Mouse (Mus musculus): ENCODE results near the gene 1700025G04Rik.

The 1700025G04Rik gene

DNA sequence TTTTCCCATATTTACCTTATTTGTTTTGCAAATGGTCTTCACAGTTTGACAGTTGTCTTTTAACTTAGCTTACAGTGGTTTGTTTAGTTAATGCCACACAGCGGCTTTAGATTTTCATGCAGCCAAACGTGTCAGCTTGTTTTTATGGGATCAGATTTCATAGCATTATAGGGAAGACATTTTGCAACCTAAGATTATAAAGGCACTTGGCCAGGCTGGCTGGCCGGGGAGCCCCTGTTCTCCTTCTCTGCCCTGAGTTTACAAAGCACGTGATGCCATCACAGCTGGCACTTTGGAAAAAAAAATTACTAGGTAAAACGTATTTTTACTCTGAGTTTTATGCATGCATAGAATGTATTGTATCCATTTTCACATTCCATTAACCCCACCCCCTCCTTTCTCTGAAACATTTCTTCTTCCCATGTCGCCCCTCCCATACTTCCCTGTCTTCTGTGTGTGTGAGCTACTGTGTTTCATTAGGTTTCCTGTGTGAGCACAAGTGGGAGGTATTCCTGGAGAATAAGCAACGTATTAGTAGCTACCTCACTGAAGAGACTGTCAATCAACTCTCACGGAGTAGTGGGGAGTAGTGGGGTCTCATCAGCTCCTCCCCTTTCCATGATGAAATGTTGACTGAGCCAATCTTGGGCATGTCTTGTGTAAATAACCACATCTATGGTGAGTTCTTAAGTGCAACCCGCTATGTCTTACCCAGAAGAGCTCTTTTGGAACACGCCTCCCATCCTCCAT lies 93.8 kb downstream of the 1700025G04Rik start:
- no peak for DNase-seq (ENCODE audit: low read depth)

DNA sequence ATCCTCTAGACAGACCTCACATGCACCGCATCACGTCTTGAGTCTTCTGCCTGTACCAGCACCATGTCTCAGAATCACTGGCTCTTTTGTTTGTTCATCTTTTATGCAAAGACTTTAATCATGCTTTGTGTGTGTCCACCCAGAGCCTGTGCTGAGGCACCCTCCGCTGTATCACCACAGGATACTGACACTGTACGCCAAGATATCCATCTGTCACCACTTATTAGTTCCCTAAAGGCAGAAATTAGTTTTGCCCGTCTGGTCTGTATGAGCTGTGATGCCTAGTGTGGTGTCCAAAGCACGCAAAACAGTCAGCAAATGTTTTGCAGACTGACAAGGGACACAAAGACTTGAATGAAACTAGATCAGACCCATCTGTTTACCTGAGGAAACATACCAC lies 95.7 kb downstream of the 1700025G04Rik start:
- DNase-seq (ENCODE audit: low read depth), result no peak

DNA sequence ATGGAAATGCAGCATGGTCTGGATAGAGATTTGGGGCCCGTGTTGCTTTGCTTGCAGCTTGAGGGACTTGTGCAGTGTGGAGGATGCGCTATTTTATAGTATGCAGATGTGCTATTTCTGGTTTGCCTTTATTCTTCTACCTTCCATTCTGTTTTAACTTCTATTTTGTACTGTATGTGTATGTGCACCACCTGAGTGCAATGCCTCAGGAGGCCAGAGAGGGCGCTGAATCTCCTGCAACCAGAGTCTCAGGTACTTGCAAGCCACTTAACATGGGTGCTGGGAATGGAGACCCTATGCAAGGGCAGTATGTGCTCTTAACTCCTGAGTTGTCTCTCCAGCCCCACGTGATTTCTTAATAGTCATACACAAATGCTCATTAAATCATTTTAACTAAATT lies 98.4 kb downstream of the 1700025G04Rik start:
- no peak for DNase-seq (ENCODE audit: low read depth)

DNA sequence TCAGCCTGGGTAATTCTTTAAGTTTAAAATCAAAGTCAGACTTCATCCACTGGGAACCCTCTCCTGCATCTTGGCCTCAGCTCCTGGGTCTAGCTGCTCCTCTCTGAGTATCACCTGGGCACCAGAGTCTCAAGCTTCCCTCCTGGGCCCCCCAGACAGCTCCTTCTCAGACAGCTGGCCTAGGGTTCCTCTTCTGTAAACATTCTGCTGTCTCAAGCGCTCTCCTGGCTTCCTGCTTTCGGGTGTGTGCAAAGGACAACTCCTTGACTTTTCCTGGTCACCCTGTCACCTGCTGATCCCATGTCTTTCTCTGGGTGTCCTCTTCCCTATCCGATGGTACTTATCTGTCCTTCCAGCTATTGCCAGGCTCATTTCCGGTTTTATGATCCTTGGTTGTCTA lies 99.3 kb downstream of the 1700025G04Rik start:
- DNase-seq (ENCODE audit: low read depth), result no peak

DNA sequence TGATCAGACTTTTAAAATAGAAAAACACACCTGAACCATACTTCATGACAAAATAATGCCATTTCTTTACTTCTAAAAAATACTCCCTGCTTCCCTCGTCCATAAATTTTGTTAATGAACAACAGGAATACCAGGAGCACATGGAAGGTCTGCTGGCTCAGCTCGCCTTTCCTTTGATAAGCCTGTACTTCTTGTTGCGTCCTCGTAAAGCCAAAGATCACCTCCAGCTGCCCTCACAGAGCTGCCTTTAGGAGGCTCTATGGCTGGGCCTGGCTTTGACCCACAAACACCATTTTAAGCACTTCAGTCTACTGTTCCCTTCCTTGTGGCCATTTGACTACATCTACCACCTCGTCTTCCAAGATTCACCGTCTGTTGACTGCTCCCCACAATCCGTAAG lies 101.2 kb downstream of the 1700025G04Rik start:
- DNase-seq (ENCODE audit: low read depth), result no peak

DNA sequence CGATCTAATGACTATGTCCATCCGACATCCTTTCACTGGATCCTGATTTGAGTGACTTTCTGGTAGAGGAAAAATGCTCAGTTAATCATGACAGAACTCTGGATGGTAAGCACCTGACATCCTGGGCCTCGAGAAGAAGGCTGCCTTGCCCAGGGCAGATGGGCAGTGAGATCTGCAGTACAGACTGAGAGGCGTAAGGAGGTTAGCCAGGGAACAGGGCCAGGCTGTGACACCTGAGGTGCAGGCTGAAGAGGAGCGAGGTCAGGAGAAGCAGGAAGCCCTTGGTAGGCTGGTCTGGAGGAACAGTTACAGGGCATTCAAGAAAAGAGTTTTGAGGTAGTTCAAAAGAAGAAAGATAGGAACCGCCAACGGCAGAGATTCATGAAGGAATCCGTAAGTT lies 101.9 kb downstream of the 1700025G04Rik start:
- no peak for DNase-seq (ENCODE audit: low read depth)

DNA sequence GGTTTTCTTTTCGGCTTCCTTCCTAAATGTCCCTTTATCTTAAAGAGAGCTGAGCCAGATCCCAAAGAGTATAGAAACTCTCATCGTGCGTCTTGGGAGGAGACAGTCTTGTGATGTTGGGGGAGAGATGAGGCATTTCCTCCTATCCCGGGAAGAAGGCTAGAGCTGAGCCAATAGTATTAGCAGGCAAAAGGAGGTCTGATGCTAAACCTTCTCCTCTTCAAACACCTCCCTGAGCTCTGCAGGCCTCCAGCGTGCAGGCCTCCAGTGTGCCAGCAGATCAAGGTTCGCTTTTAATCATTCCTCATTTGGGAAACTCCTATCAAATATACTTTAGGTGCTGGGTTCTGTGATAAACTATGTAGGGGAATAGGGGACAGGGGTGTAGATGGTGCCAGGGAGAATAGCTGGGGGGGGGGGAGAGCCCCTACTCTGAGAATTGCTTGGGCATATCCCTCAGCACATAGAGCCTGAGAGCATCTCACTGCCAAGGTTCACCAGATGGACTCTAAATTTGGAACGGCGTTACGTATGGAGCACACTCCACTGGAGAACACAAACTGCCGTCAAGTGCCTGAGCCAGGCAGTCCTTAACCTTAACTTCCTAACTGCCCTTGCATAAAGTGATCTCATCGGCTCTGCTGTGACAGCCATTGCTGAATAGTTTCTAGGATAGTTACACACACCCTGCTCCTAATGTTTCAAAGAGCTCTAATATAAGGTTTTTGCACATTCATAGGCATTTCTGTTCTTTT lies 103.7 kb downstream of the 1700025G04Rik start:
- DNase-seq (ENCODE audit: low read depth), result no peak

DNA sequence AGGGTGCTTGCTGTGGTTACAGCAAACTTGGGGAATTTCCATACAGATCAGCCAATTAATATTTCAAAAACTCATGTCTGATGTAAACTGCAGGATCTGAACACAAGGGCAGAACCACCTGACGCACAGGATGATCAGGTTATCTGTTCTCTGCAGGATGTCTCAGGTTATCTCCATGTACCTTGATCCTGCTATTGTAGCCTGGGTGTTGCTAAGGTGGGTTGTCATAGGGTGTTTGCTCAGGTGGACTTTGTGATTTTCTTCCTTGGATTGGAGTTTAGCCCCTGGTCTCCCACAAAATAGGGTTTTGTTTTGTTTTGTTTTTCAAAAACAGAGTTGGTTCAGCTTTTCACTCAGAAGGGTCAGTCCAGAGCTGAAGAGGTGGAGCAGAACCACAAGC lies 104.9 kb downstream of the 1700025G04Rik start:
- no peak for DNase-seq (ENCODE audit: low read depth)

DNA sequence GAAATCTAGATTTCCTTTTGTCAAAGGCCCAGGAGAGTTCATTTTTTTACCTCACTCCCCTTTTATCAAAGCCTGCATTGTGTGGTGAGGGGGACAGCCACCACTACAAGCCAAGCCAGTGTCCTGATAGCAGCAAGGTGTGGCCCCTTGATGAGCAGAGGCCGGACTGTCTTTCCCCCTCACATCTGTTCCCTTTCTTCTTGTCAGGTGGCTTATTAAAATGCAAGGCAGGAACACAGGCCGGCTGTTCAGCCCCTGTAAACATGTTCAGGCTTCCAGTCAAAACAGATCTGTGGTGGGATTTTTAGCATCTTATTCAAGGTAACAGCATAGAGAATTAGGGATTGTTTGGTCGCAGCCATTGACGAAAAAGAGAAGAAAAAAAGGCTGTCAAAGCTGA lies 105.9 kb downstream of the 1700025G04Rik start:
- DNase-seq (ENCODE audit: low read depth), result no peak

DNA sequence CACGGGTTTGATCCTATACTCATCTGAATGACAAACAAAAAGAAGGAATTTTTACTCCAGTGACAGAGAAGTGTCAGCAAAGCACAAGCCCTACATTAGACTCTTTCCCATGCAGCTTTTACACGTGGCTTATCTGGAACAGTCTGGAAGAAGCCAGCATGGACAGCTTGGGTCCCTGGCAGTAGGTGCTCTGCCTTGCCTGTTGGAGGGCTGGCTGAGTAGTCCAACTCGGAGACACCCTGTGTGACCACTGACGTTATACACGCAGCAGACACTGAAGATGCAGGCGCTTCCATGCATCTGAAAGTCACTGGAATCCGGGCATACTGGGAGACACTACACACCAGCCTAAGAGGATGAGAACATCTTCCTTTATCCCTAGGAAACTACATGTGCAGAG lies 109.4 kb downstream of the 1700025G04Rik start:
- DNase-seq (ENCODE audit: low read depth), result no peak

DNA sequence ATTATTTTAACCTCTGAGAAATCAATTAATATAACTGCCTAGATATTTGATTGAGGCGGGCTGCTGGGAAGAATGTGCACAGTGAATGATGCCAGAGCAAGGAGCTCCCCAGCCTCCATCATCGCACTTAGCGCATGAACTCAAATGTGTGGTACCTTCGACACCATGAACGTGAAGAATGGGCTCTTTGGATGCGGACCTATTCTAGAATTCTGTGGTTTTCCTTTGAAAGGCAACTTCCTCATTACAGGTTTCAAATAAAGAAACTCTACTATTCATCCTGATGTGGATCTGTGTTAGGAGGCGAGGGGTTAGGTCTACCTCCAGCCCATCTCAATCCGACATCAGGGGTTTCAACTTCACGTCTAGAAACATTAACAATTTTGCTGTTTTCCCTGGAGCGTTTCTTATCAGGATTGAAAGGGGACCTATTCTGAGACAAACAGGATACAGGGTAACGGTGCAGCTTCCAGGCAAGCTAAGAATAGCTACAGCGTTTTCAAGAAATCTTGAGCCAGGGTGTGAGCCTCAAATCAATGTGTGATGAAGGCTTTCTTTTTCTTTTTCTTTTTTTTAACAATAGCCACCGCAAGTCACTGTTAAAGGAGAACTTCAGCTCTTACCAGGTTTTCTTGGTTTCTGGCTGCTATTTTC lies 110.0 kb downstream of the 1700025G04Rik start:
- DNase-seq (ENCODE audit: low read depth), result no peak

DNA sequence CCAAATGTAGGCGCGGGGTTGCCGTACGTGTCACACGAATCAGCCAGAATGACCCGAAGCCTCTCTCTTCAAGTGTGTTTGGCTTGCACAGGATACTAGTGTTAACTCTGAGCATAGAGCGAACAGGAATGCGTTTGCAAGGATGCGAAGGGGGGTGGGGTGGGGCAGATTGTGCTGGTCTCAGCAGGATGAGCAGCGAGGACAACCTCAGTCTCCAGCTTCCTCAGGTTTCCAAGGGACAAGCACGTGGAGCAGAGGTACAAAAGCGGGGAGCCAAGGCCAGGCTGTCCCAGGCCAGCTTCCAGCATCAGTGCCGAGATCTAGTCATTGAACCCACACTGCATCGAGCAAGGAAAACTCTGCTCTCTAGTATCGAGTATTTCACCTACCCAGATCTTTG lies 111.2 kb downstream of the 1700025G04Rik start:
- no peak for DNase-seq (ENCODE audit: low read depth)

DNA sequence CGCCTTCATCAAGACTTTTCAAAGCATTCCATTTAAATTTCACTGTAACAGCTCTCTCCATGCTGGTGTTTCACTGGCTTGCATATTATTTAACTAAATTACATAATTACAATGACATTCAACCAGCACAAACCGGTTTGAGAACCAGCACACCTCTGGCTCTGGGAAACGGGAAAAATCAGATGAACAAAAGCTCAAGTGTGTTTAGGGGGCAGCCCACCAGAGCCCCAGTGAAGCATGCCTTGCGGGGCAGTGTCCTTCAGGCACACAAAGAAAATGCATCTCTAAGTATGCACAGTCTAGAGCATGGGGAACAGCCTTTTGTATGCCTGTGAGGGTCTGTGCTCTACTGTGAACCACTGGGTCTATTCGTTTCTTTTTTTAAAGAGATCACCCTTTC lies 112.3 kb downstream of the 1700025G04Rik start:
- no peak for DNase-seq (ENCODE audit: low read depth)

DNA sequence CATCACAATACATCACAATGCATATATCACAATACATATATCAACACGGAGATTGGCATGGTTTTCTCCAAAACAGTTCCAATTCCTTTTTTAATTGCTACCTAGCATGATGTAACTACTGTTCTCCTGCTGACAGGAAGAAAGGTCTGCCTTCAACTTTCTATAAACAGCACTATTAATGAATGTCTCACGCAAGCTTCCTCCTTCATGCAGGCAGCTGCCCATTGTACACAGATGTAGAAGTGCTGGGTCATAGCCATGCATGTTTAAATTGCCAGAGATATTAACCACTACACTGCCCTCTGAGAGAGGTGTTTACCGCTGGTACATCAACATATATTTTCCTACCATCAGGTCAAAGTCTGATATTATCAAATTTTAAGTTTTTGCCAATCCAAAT lies 113.1 kb downstream of the 1700025G04Rik start:
- no peak for DNase-seq (ENCODE audit: low read depth)

DNA sequence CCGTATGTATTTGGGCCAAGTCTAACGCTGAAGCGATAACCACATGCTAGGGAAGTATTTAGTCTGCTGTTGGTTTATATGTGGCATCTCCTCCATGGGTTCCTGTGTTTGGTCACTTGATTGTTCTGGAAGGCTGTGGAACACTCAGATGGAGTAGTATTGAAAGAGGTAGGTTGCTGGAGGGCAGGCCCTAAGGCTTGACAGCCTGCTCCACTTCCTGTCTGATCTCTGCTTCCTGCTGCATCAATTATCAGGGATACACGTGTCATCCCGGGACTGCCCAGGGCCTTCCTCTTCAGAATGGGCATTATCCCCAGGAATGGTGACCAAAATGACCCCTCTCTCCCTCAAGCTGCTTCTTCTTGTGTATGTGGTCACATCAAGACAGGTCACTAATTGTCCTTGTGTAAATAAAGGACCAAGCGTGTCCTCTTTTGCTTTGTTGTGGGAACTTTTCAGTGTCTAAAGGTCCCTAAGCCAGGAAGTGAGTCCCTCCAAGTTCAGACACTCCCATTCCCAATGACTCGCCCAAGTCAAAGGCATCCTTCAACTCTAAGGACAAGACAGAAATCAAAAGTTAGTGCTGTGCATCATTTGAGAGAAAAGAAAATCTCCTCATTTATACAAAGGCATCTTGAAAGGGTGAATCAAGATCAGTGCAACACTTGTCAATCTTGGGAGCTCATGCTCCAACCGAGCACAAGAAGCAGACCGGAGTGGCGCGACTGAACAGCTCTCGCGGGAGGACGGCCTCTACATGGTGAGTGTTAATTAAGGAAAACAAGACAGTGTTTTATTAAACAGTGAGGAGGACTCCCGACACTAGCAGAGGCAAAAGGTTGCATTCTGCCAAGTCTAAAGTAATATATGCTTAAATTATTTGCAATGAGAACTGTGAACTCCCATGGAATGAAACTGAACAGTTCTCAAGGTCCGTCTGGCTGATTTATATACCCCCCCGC lies 114.2 kb downstream of the 1700025G04Rik start:
- no peak for DNase-seq (ENCODE audit: low read depth)

DNA sequence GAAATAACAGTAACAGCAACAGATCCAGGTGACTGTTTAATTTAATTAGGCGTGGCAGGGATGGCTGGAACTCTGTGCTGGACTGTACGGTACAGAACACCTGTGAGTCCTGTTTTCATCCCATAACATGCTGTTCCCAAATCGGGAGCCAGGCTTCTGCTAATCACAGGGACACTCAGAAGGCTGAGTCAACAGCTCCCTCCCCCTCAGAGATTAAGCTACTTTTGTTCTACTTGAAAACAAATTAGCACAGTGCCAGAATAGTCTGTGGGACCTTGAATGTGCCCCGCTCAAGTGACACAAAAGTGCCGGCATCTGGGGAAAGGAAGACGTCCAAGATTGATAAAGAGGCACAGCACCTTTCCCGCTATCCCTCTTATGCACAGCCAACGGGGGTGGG lies 115.0 kb downstream of the 1700025G04Rik start:
- no peak for DNase-seq (ENCODE audit: low read depth)

DNA sequence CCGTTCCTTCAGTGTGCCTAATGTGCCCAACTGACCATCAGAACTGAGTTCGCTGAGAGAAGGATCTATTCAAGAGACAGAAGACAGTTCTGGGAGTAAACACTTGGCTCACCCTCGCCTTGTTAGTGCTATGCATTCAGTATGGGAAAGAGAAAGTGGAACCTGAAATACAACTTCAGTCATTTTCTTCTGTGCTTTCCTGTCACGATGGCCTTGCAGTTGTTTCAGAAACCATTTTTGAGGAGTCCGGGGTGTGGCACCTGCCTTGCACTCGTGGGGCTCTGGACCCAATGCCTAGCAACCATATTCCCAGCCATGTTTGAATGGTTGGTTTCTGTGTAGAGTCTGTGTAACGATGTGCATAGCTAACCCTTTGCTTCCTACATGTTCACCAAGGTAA lies 115.5 kb downstream of the 1700025G04Rik start:
- DNase-seq (ENCODE audit: low read depth), result no peak

DNA sequence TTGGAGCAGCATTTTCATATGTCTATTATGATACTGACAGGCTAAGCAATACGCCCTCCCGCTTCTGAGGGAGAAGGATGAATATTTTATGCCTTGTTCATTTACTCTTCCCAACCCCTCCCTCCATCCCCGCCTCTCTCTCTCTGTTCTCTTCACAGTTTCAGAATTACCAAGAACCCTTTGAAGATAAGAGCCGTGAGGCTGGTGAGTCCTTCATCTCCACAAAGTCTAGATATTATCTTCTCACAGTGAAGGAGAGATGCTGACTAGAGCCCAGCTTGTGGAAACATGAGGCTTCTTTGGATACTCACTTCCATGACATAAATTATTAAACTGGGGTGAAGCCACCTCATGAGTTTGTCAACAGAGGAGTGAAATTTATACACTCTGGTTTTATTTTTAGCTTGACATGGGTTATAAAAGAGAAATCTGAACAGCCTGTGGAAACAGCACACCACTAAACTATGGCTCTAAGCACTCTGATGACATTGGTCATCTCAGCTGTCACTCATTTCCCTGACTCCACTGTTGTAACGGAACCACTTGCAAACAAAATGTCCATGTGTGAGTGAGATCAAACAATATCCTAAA lies 116.7 kb downstream of the 1700025G04Rik start:
- no peak for DNase-seq (ENCODE audit: low read depth)

DNA sequence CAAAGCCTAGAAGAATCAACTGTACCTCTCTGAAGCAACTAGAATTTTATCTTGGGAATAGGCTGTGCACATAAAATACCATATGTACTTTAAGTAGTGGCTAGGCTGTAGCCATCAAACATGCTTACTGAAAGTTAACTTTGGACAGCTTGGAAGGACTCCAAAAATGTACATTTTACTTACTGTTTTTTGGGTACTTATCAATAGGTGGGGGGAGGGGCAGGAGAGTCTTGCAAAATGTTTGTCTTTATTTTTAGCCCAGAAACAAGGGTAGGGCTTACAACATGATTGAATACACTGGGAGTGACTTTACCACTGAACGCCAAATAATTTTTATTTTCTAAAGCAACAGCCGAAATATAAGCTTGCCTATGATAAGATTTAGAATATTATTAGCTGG lies 118.3 kb downstream of the 1700025G04Rik start:
- DNase-seq (ENCODE audit: low read depth), result no peak

DNA sequence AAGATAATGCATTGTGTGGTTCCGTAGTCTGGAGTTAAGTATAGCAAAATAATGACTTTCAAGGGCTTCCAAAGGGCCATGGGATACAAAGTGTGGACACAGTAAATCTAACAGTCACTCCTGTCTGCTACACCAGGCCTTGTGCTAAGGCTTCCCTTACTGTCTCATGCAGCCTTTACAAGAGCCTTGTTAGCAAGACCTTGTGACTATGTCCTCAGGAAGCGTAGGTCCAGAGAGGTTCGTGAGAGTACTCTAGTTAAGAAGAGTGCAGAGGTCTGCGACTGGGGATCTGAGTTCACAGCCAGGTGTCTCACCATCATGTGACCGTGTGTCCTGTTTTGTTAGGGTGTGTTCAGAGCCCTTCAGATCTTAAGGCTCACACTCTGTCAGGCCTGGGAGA lies 121.8 kb downstream of the 1700025G04Rik start:
- DNase-seq (ENCODE audit: low read depth), result no peak

DNA sequence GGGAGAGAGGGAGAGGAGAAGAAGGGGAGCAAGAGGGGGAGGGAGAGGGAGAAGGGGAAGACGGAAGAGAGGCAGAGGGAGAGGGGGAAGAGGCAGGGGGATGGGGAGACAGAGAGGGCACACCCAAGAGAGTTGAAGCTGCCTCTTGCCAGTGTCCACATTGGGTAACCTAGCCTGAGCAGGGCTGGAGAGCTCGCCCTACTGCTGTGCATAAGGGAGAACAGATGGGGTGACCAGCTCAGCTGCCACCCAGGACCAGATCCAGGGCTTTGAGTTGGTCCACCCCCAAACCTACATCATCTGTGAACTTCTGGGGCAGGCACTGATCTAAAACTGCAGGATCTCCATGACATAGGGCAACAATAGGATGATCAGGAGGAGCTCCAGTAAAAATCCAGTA lies 125.1 kb downstream of the 1700025G04Rik start:
- DNase-seq (ENCODE audit: low read depth), result no peak

DNA sequence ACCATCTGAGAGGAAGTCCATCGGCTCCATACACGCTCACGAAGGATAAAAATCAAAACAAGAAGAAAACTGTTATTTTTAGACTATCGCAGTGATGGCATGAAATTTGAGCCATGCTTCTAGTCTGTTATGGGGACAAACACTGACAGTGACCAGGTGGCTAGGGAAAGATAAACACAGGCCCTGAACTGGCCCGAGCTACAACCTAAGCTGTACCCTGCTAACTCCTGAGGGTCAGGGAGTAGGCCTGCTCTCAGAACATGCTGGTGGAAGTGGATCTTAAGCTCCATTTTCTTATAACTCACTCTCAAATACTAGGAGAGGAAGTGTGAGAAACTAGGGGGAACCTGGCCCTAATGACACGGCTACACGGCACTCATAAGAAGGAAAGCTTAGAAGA lies 126.7 kb downstream of the 1700025G04Rik start:
- DNase-seq (ENCODE audit: low read depth), result no peak
